ENCODE assay signal across 17 mouse cellular contexts in genomic region chr8:12956941-12957340, GRCm38 (mm10).
A peak's percentile ranks its signal among the peaks of the same experiment; 100 is the strongest.
DNase-seq lines count a peak whose midpoint lies in the region; ATAC-seq lines count a peak whose summit lies in the region.
"Had no signal": no experiment of that assay in that cellular context is flagged by ENCODE, and none has a peak within 500 bp of the region (broad histone marks: within the 10 kb centered on the region; RNA-seq: fewer than 3 reads in every experiment).

No protein-coding gene starts in this region.

- peaks cover 75% of the 10 kb centered on the region for H3K4me1 ChIP-seq in neural tube, embryonic 13.5 days (replicated peaks)
- peaks cover 66% of the 10 kb centered on the region for H3K4me1 ChIP-seq in neural tube, embryonic 15.5 days
- H3K4me1 ChIP-seq: liver, embryonic 13.5 days had no signal

- peak; percentile 41; the same call in 1 of the 2 replicates for ATAC-seq in neural tube, embryonic 13.5 days (ENCODE audit: low read depth)
- ATAC-seq in neural tube, embryonic 15.5 days (ENCODE audit: low FRiP score) = no peak
- ATAC-seq: intestine, embryonic 16.5 days had no signal

- H3K4me3 ChIP-seq in neural tube, embryonic 13.5 days = no peak overlapping the region
- no peak overlapping the region for H3K4me3 ChIP-seq in neural tube, embryonic 15.5 days (replicated peaks)
- H3K4me3 ChIP-seq: gastrocnemius, adult 2 months; heart, adult 2 months; liver, embryonic 13.5 days; megakaryocyte, embryonic 14.5 days had no signal

- no peak overlapping the region; the same call in 1 of the 2 replicates for H3K27ac ChIP-seq in neural tube, embryonic 13.5 days (replicated peaks)
- peak overlapping the region; percentile 65 for H3K27ac ChIP-seq in neural tube, embryonic 15.5 days (replicated peaks)
- H3K27ac ChIP-seq: gastrocnemius, adult 2 months; heart, adult 2 months; liver, embryonic 13.5 days had no signal

- H3K36me3 ChIP-seq in neural tube, embryonic 13.5 days = peaks cover 25% of the 10 kb centered on the region
- peaks cover 29% of the 10 kb centered on the region for H3K36me3 ChIP-seq in neural tube, embryonic 15.5 days
- H3K36me3 ChIP-seq: liver, embryonic 13.5 days had no signal

- 48% methylated on average over 5 of the region's 5 CpGs for WGBS in neural tube, embryonic 13.5 days
- WGBS in neural tube, embryonic 15.5 days = 44% methylated on average over 5 of the region's 5 CpGs

- DNase-seq in embryo, embryonic 10.5 days (ENCODE audit: low spot score) = peak; percentile 7
- no peak for DNase-seq in embryo, embryonic 11 days
- no peak for DNase-seq in neural tube, embryonic 10.5 days (ENCODE audit: extremely low spot score, low spot score)
- DNase-seq in thymus, postnatal 4 days = peak; percentile 69
- no peak for DNase-seq in adrenal gland, postnatal 14 days
- no peak for DNase-seq in cerebellum, adult 11 months
- DNase-seq: adrenal gland, postnatal 10 days; cerebellum, adult 9-11 months; gastrocnemius, adult 2 months; heart, adult 2 months; kidney, postnatal 14 days; liver, embryonic 13.5 days; lung, postnatal 10 days had no signal

- H3K9me3 ChIP-seq in neural tube, embryonic 13.5 days = no peaks in the 10 kb centered on the region
- no peaks in the 10 kb centered on the region for H3K9me3 ChIP-seq in neural tube, embryonic 15.5 days (replicated peaks)
- H3K9me3 ChIP-seq: liver, embryonic 13.5 days; megakaryocyte, embryonic 14.5 days had no signal

- no peak overlapping the region for H3K9ac ChIP-seq in neural tube, embryonic 13.5 days
- H3K9ac ChIP-seq in neural tube, embryonic 15.5 days (replicated peaks) = no peak overlapping the region
- H3K9ac ChIP-seq: liver, embryonic 13.5 days had no signal

- no peak overlapping the region for H3K4me2 ChIP-seq in neural tube, embryonic 13.5 days
- no peak overlapping the region for H3K4me2 ChIP-seq in neural tube, embryonic 15.5 days
- H3K4me2 ChIP-seq: liver, embryonic 13.5 days had no signal

- no peaks in the 10 kb centered on the region for H3K27me3 ChIP-seq in neural tube, embryonic 13.5 days
- H3K27me3 ChIP-seq in neural tube, embryonic 15.5 days (replicated peaks) = no peaks in the 10 kb centered on the region
- H3K27me3 ChIP-seq: liver, embryonic 13.5 days had no signal

Comparison
In these comparisons a context has a peak if more than half of its experiments do, and no peak if none do; other contexts are left out.
1. DNase-seq: peak in embryo, embryonic 10.5 days (single experiment) and thymus, postnatal 4 days (single experiment); none in embryo, embryonic 11 days (single experiment), neural tube, embryonic 10.5 days (single experiment), adrenal gland, postnatal 14 days (single experiment) and cerebellum, adult 11 months (single experiment).